Mouse (Mus musculus): ENCODE measurements around the gene Cd69. TPM values are rescaled to one million over a fixed set of nuclear protein-coding genes. Genes with fewer than 3 reads are reported as not detected.

The Cd69 gene
- polyA plus RNA-seq, 1 experiment from 2014 or later: 0.10 TPM

DNA sequence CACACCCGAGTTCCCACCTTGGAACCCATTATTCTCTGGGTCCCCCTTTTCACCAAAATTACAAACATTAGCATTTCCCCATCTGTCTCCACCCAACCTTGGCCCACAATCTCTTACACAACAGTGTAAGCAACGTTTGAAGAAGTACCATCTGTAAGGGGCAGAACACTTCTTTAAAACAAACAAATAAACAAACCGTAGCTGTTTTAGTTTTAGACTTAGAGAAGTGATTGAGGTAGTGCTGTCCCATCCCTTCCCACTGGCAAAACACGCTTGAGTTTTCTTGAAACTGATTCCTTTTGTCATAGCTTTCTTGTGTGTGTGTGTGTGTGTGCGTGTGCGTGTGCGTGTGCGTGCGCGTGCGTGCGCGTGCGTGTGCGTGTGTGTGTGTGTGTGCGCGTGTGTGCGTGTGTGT lies 41.3 kb downstream of the Cd69 start:
- Histone ChIP-seq H3K9me3 (replicated peaks) (no peaks in the 10 kb centered on the region), H3K4me2 (no peak overlapping the region; the same call in 1 of the 2 replicates), H3K4me1 (replicated peaks) (peaks cover 15% of the 10 kb centered on the region), H3K27ac (peak overlapping the region; percentile 69), H3K9ac (no peak overlapping the region), H3K27me3 (no peaks in the 10 kb centered on the region), H3K36me3 (no peaks in the 10 kb centered on the region), H3K4me3 (no peak overlapping the region)
- ATAC-seq (replicated peaks; ENCODE audit: insufficient number of reproducible peaks, insufficient read depth, low FRiP score, low read depth): no peak
- 61% methylated on average over 18 of the region's 18 CpGs for WGBS

GRCm38 (mm10) chr6:129233366-129233954 lies 41.8 kb downstream of the Cd69 start:
- 62% methylated on average over 6 of the region's 6 CpGs for WGBS
- Histone ChIP-seq H3K36me3 (no peaks in the 10 kb centered on the region), H3K9ac (no peak overlapping the region), H3K4me3 (no peak overlapping the region), H3K4me2 (no peak overlapping the region; the same call in 1 of the 2 replicates), H3K27me3 (no peaks in the 10 kb centered on the region), H3K27ac (peak overlapping the region; percentile 69), H3K4me1 (replicated peaks) (peaks cover 18% of the 10 kb centered on the region), H3K9me3 (replicated peaks) (no peaks in the 10 kb centered on the region)
- ATAC-seq (replicated peaks; ENCODE audit: insufficient number of reproducible peaks, insufficient read depth, low FRiP score, low read depth): no peak

- ATAC-seq (replicated peaks; ENCODE audit: insufficient number of reproducible peaks, insufficient read depth, low FRiP score, low read depth): no peak
- Histone ChIP-seq H3K4me1 (replicated peaks) (peaks cover 17% of the 10 kb centered on the region), H3K4me3 (no peak overlapping the region), H3K27ac (peak overlapping the region; percentile 69), H3K4me2 (no peak overlapping the region), H3K36me3 (no peaks in the 10 kb centered on the region), H3K9ac (no peak overlapping the region), H3K9me3 (replicated peaks) (no peaks in the 10 kb centered on the region), H3K27me3 (no peaks in the 10 kb centered on the region)
- 55% methylated on average over 9 of the region's 9 CpGs for WGBS
Observed at GRCm38 (mm10) chr6:129232842-129233205, 42.4 kb downstream of the Cd69 start.

DNA sequence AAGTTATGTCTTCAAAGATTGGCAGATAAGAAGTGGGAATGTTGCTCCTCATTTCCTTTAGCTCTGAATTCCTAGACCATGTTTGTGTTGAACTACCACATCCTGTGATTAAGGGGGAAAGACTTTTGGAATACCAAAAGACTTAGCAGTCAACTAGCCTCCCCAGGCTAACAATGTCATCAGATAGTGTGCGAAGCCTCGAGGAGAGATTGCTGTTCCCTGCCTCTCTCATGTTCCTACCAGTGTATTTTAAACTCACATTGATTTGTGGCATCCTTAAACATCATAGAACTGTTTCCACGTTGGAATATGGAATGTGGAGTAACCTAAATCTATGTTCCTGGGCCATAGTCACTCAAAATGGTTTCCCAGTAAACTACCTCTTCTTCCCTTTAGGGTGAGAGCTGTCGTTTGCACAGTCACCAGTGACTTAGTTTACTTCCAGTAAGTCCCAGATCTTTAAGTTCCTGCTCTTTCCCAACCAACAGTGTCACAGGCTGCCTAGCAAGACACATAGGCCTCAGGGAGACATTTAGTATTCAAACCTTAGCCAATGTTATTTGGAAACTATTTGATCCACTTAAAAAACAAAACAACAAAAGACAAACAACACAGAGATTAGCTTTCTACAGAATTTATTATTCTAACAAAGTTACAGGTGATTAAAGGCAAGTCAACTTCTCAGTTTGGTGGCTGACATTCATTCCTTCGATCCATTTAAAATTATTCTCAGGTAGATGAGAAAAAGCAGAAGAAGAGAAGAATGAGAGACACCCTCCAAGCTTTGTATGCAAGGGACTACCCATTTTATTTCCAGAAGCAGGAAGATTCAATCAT lies 43.0 kb downstream of the Cd69 start:
- H3K36me3 ChIP-seq: no peaks in the 10 kb centered on the region

GRCm38 (mm10) chr6:129229774-129230578 lies 45.3 kb downstream of the Cd69 start:
- H3K36me3 ChIP-seq: no peaks in the 10 kb centered on the region
- H3K4me1 ChIP-seq (replicated peaks): peaks cover 14% of the 10 kb centered on the region
- 37% methylated on average over 3 of the region's 3 CpGs for WGBS
- H3K9me3 ChIP-seq (replicated peaks): no peaks in the 10 kb centered on the region
- H3K9ac ChIP-seq: no peak overlapping the region
- ATAC-seq (replicated peaks; ENCODE audit: insufficient number of reproducible peaks, insufficient read depth, low FRiP score, low read depth): peak; percentile 79
- H3K27ac ChIP-seq: peak overlapping the region; percentile 87
- H3K4me2 ChIP-seq: no peak overlapping the region
- no peaks in the 10 kb centered on the region for H3K27me3 ChIP-seq
- no peak overlapping the region for H3K4me3 ChIP-seq

More for the DNA sequence above, 43.0 kb downstream of the Cd69 start:
- H3K4me3 ChIP-seq: no peak overlapping the region
- H3K4me1 ChIP-seq (replicated peaks): peaks cover 14% of the 10 kb centered on the region
- H3K27me3 ChIP-seq: no peaks in the 10 kb centered on the region
- H3K9ac ChIP-seq: no peak overlapping the region
- ATAC-seq (replicated peaks; ENCODE audit: insufficient number of reproducible peaks, insufficient read depth, low FRiP score, low read depth): no peak
- 67% methylated on average over 5 of the region's 5 CpGs for WGBS
- no peak overlapping the region for H3K4me2 ChIP-seq
- no peaks in the 10 kb centered on the region for H3K9me3 ChIP-seq (replicated peaks)
- H3K27ac ChIP-seq: peak overlapping the region; percentile 69

- H3K27ac ChIP-seq: peak overlapping the region; percentile 87
Observed at GRCm38 (mm10) chr6:129228935-129229773, 46.1 kb downstream of the Cd69 start.

GRCm38 (mm10) chr6:129225078-129225477 lies 50.2 kb downstream of the Cd69 start:
- Histone ChIP-seq H3K27ac (no peak overlapping the region), H3K4me3 (no peak overlapping the region), H3K9me3 (replicated peaks) (no peaks in the 10 kb centered on the region), H3K36me3 (no peaks in the 10 kb centered on the region), H3K4me1 (replicated peaks) (peaks cover 4% of the 10 kb centered on the region), H3K9ac (no peak overlapping the region), H3K27me3 (no peaks in the 10 kb centered on the region), H3K4me2 (no peak overlapping the region)
- ATAC-seq (replicated peaks; ENCODE audit: insufficient number of reproducible peaks, insufficient read depth, low FRiP score, low read depth): no peak
- 81% methylated on average over 2 of the region's 2 CpGs for WGBS

More at GRCm38 (mm10) chr6:129228935-129229773, 46.1 kb downstream of the Cd69 start:
- Histone ChIP-seq H3K36me3 (no peaks in the 10 kb centered on the region), H3K9ac (no peak overlapping the region), H3K4me2 (no peak overlapping the region), H3K27me3 (no peaks in the 10 kb centered on the region), H3K9me3 (replicated peaks) (no peaks in the 10 kb centered on the region), H3K4me3 (no peak overlapping the region), H3K4me1 (replicated peaks) (peaks cover 14% of the 10 kb centered on the region)
- WGBS: 34% methylated on average over 3 of the region's 3 CpGs
- no peak for ATAC-seq (replicated peaks; ENCODE audit: insufficient number of reproducible peaks, insufficient read depth, low FRiP score, low read depth)

GRCm38 (mm10) chr6:129224090-129224489 lies 51.1 kb downstream of the Cd69 start:
- H3K27me3 ChIP-seq: no peaks in the 10 kb centered on the region
- H3K27ac ChIP-seq: no peak overlapping the region
- H3K9me3 ChIP-seq (replicated peaks): no peaks in the 10 kb centered on the region
- no peak overlapping the region for H3K4me2 ChIP-seq
- 78% methylated on average over 1 of the region's 1 CpGs for WGBS
- peaks cover 4% of the 10 kb centered on the region for H3K4me1 ChIP-seq (replicated peaks)
- H3K9ac ChIP-seq: no peak overlapping the region
- no peaks in the 10 kb centered on the region for H3K36me3 ChIP-seq
- H3K4me3 ChIP-seq: no peak overlapping the region
- ATAC-seq (replicated peaks; ENCODE audit: insufficient number of reproducible peaks, insufficient read depth, low FRiP score, low read depth): no peak

DNA sequence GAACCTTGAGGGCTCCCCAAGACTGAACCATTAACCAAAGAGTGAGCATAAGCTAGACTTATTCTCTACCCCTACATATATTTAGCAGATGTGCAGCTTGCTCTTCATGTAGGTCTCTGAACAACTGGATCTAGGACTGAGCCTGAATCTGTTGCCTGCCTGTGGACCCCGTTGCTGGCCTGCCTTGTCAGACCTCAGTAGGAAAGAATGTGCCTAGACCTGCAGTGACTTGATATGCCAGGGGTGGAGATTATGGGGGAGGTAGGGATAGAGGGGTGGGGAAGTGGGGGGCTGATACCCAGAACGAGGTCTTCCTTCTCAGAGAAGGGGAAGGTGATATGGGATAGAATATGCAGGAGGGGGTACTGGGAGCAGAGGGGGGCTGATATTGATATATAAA lies 51.6 kb downstream of the Cd69 start:
- H3K36me3 ChIP-seq: no peaks in the 10 kb centered on the region
- no peak overlapping the region for H3K9ac ChIP-seq
- no peaks in the 10 kb centered on the region; the same call in none of the 2 replicates for H3K4me1 ChIP-seq (replicated peaks)
- no peak overlapping the region for H3K27ac ChIP-seq
- H3K4me3 ChIP-seq: no peak overlapping the region
- WGBS: 48% methylated on average over 2 of the region's 2 CpGs
- no peak overlapping the region for H3K4me2 ChIP-seq
- no peak for ATAC-seq (replicated peaks; ENCODE audit: insufficient number of reproducible peaks, insufficient read depth, low FRiP score, low read depth)
- H3K9me3 ChIP-seq (replicated peaks): no peaks in the 10 kb centered on the region
- no peaks in the 10 kb centered on the region for H3K27me3 ChIP-seq

- Histone ChIP-seq H3K27ac (no peak overlapping the region), H3K9ac (no peak overlapping the region), H3K9me3 (replicated peaks) (no peaks in the 10 kb centered on the region), H3K4me2 (no peak overlapping the region), H3K4me1 (replicated peaks) (no peaks in the 10 kb centered on the region; the same call in 1 of the 2 replicates), H3K36me3 (no peaks in the 10 kb centered on the region), H3K4me3 (no peak overlapping the region), H3K27me3 (no peaks in the 10 kb centered on the region)
- no peak for ATAC-seq (replicated peaks; ENCODE audit: insufficient number of reproducible peaks, insufficient read depth, low FRiP score, low read depth)
- WGBS: 80% methylated on average over 3 of the region's 3 CpGs
Observed at GRCm38 (mm10) chr6:129222188-129222800, 52.9 kb downstream of the Cd69 start.
